Mouse (Mus musculus) lung, adult 2 months (tissue): Measurements from ENCODE around the gene Kpna3. TPM values are rescaled to one million over a fixed set of nuclear protein-coding genes. Genes with fewer than 3 reads are reported as not detected.

ENCODE experiments used
- DNase-seq: peaks from one replicate; pipeline ENCODE4 v3.0.0; 2022
- H3K4me1 ChIP-seq: fragments of 200-500 bp; 2 replicates; pipeline ENCODE4 v1.6.1; 2011; ENCODE audit warnings: low read length; ENCODE audit not compliant: control insufficient read depth, insufficient read depth
- H3K4me3 ChIP-seq: fragments of 200-500 bp; replicated peaks from 2 replicates; pipeline ENCODE3; 2011; ENCODE audit warnings: low read depth, mild to moderate bottlenecking, control low read depth, low read length; ENCODE audit errors: extremely low read depth
- CTCF ChIP-seq: fragments of 200-500 bp; IDR thresholded peaks from 2 replicates; pipeline ENCODE4 v1.5.1; 2011; ENCODE audit warnings: mild to moderate bottlenecking, low read length, control low read depth; ENCODE audit not compliant: insufficient read depth
- POLR2A ChIP-seq: fragments of 200-500 bp; IDR thresholded peaks from 2 replicates; pipeline ENCODE4 v1.6.1; 2011; ENCODE audit warnings: low read depth, mild to moderate bottlenecking, control low read depth, low read length, borderline replicate concordance; ENCODE audit errors: extremely low read depth
- WGBS: fragments of 180-500 bp; shearing (Covaris S2); methylation state at CpG from one replicate; pipeline ENCODE4 v1.1.7; 2018; 5-methylcytosine and 5-hydroxymethylcytosine counted together
- polyA plus RNA-seq: library from polyadenylated mRNA; depleted of rRNA; stranded (reverse); fragments of >200 nt; gene quantifications from 2 replicates; pipeline ENCODE4 v1.2.3, GENCODE M21; 2012

Kpna3 gene
- polyA plus RNA-seq, 1 experiment = 6.3 TPM

- TF ChIP-seq CTCF (no peak), POLR2A (no peak)
- no peak for DNase-seq
- Histone ChIP-seq H3K4me1 (peaks cover 8% of the 10 kb centered on the region), H3K4me3 (no peak overlapping the region)
Observed at GRCm38 (mm10) chr14:61405761-61406160, 33.9 kb downstream of the Kpna3 start.

- 89% methylated on average over 3 of the region's 3 CpGs for WGBS
- no peak for DNase-seq
- Histone ChIP-seq H3K4me3 (no peak overlapping the region), H3K4me1 (peaks cover 3% of the 10 kb centered on the region)
- TF ChIP-seq CTCF (no peak), POLR2A (no peak)
Observed at GRCm38 (mm10) chr14:61404941-61405340, 34.7 kb downstream of the Kpna3 start.

GRCm38 (mm10) chr14:61394745-61395144 is 44.9 kb downstream of the Kpna3 start:
- no peaks in the 10 kb centered on the region for H3K4me1 ChIP-seq

GRCm38 (mm10) chr14:61390586-61390985 is 49.1 kb downstream of the Kpna3 start:
- DNase-seq = no peak

More at GRCm38 (mm10) chr14:61394745-61395144, 44.9 kb downstream of the Kpna3 start:
- 84% methylated on average over 6 of the region's 6 CpGs for WGBS
- TF ChIP-seq POLR2A (no peak), CTCF (no peak)
- no peak overlapping the region for H3K4me3 ChIP-seq
- no peak for DNase-seq

GRCm38 (mm10) chr14:61367290-61367689 is 72.4 kb downstream of the Kpna3 start:
- WGBS = 92% methylated on average over 2 of the region's 2 CpGs
- Histone ChIP-seq H3K4me3 (no peak overlapping the region), H3K4me1 (no peaks in the 10 kb centered on the region)
- no peak for TF ChIP-seq CTCF
- no peak for TF ChIP-seq POLR2A
- no peak for DNase-seq

More at GRCm38 (mm10) chr14:61390586-61390985, 49.1 kb downstream of the Kpna3 start:
- H3K4me1 ChIP-seq = no peaks in the 10 kb centered on the region
- TF ChIP-seq CTCF (no peak), POLR2A (no peak)
- no peak overlapping the region for H3K4me3 ChIP-seq
- WGBS = 83% methylated on average over 3 of the region's 3 CpGs

GRCm38 (mm10) chr14:61364656-61365055 is 75.0 kb downstream of the Kpna3 start:
- Histone ChIP-seq H3K4me3 (no peak overlapping the region), H3K4me1 (peaks cover 5% of the 10 kb centered on the region; the same call in 1 of the 2 replicates)
- DNase-seq = no peak
- TF ChIP-seq CTCF = no peak
- no peak for TF ChIP-seq POLR2A
- 87% methylated on average over 3 of the region's 3 CpGs for WGBS

GRCm38 (mm10) chr14:61363734-61364133 is 75.9 kb downstream of the Kpna3 start:
- H3K4me1 ChIP-seq = peaks cover 5% of the 10 kb centered on the region; the same call in 1 of the 2 replicates
- H3K4me3 ChIP-seq = no peak overlapping the region
- 97% methylated on average over 2 of the region's 2 CpGs for WGBS
- TF ChIP-seq POLR2A (no peak), CTCF (no peak)
- DNase-seq = no peak

GRCm38 (mm10) chr14:61362268-61362667 is 77.4 kb downstream of the Kpna3 start:
- 92% methylated on average over 2 of the region's 2 CpGs for WGBS
- DNase-seq = no peak
- TF ChIP-seq CTCF (no peak), POLR2A (no peak)
- peaks cover 5% of the 10 kb centered on the region; the same call in 1 of the 2 replicates for H3K4me1 ChIP-seq
- H3K4me3 ChIP-seq = no peak overlapping the region

GRCm38 (mm10) chr14:61360981-61361511 is 78.6 kb downstream of the Kpna3 start:
- Histone ChIP-seq H3K4me3 (no peak overlapping the region), H3K4me1 (peaks cover 5% of the 10 kb centered on the region; the same call in 1 of the 2 replicates)
- 45% methylated on average over 3 of the region's 3 CpGs for WGBS
- DNase-seq = no peak
- TF ChIP-seq CTCF (no peak), POLR2A (no peak)
